Mouse (Mus musculus) T-cell, adult 2 months (primary cell): ENCODE results near the gene Slc22a22.
A peak's percentile ranks its signal among the peaks of the same experiment; 100 is the strongest.

ENCODE experiments used
- DNase-seq: peaks from one replicate; pipeline ENCODE4 v3.0.0; 2022; ENCODE audit warnings: low spot score

The Slc22a22 gene

GRCm38 (mm10) chr15:57477525-57477924 lies at the start of gene Slc22a22:
TSS of gene Slc22a22 (minus strand) at chr15:57477625.
- no peak for DNase-seq

GRCm38 (mm10) chr15:57523510-57524298 lies 46.3 kb upstream of the Slc22a22 start:
- no peak for DNase-seq

DNA sequence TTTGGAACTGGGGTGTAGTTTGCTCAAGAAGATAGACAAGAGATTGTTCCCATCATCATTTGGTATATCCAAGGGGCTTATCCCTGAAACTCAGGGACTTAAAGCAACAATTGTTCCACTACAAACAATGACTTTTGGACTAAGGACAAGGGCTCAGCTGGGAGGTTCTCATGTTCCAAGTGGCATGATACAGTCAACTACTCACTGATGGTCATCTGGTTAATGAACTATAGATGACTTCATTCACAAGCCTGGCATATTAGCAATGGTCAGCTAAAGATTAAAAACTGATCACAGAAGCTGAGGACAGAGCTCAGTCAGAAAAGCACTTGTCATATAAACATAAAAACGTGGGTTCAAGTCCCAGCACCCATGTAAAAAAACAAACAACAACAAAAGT lies 44.7 kb upstream of the Slc22a22 start:
- no peak for DNase-seq

DNA sequence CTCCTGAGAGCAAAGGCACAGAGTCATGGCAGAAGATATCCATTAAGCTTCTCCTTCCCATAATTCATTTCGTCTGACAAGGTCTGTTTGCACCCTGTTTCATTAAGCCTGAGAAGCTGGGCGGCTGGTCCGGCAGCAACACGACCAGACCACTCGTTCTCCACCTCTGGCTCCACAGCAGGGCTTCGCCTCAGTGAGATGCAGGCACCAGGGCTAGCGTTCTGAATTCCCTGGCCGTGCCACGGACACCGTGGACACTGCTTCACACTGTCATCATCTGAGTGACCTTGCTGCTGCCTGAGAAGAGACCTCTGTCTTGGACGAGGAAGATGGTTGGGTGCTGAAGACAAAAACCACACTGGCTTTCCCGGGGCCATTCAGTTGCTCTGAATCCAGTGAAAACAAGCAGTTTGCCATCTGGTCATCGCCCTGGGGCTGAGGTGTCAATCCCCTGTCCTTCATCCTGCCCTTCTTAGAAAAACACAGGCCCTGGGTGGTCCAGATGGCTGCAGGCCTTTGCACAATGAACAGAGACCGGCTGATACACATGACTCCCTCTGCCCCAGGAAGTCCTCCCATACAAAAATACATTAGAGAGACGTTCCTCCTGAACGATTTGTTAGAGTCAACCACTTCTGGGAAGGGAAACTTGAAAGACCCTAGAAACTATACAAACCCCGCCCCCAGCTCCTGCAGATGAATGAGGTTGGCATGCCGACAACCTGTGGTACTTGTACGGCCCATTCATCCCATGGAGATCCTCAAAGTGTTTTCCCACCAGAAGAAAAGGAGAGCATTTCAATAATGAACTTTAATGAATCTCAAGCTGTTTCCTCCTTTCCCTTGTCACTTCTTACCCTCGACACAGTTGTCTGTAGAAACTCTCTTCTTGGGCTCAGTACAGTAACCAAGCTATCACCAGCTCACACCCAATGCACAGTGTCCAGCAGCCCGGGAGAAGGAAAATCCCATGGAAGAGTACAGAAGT lies 32.1 kb upstream of the Slc22a22 start:
- DNase-seq, result no peak

- peak; percentile 12 for DNase-seq
Observed at GRCm38 (mm10) chr15:57508242-57509184, 31.1 kb upstream of the Slc22a22 start.

DNA sequence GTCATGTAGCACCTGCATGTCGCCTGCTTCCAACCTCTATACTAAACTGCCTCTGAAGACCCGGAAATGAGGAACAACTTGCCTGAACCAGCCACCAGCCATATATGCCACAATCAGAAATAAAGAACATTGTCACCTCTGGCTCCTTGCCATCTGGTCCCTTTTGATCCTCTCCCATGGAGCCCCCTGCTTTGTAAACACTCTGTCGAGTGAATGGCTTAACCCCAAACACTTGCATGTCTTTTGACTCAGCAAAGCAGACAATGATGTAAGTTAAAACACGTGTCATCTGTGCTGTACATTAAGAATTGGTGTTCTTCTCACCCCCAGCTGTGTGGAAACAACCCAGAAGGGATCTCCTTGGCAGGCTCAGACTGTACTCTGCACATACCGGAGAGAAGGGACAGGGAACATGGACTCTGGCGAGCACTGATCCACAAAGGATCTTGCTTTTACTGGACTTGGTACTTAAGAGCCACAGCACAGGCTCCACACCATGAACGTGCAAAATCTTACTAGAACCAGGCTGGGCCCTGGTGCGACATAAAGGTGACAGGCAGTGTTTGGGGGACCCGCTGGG lies 26.8 kb upstream of the Slc22a22 start:
- no peak for DNase-seq

DNA sequence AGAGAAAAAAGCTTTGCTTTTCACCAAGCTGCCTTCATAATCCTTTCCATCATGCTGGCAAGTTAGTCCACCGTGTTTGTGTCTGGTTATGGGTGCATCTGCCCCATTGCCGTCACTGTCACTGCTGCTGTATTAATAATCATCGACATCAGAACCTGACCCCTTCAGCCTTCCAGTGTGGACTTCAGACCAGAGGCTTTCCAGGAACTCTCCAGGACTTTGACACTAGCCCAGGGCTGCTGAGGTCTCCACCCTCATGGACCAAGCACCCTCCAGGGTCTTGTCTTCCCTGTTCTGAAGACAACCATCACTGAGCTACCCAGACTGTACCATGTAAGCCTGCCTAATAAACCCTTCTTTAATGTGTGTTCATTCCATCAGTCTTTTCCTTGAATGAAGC lies 26.2 kb upstream of the Slc22a22 start:
- no peak for DNase-seq

GRCm38 (mm10) chr15:57501559-57501958 lies 24.1 kb upstream of the Slc22a22 start:
- DNase-seq, result no peak

DNA sequence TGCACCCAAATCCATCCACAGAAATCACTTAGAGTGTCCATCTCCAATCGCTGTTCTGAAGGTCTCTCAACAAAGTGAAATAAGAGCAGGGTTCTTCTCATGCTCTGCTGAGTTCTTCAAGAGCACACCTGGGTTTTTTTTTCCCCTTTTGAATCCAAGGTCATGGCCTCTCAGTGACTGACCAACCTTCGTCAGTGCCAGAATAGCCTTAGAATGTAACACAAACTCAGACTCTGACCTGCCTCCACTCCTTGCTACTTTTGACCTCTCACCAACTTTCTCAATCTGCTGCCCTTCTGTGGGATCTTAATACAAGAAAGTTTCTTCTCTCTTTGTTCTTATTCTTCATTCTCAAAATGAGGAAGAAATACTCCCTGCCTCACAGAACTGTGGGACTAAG lies 18.7 kb upstream of the Slc22a22 start:
- no peak for DNase-seq

DNA sequence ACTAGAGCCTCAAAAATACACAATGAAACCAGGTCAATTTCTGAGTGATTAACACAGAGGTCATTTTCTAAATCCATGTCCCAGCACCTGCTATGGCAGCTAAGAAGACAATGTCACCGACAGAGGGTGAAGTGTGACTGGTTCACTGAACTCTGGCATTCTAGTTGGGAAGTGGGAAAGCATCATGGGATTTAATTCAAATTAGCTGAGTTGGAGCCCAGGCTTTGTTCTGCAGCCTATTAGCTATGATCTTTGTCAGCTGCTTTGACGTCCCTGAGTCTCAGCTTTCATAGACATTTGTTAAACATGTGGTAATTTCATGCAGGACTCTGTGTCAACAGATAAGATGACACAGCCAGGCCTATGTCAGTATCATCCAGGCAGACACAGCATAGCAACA lies 5.1 kb upstream of the Slc22a22 start:
- DNase-seq, result no peak

GRCm38 (mm10) chr15:57471648-57472047 lies 5.8 kb downstream of the Slc22a22 start:
- no peak for DNase-seq

GRCm38 (mm10) chr15:57465996-57466395 lies 11.4 kb downstream of the Slc22a22 start:
- no peak for DNase-seq

GRCm38 (mm10) chr15:57465061-57465460 lies 12.4 kb downstream of the Slc22a22 start:
- DNase-seq, result no peak

GRCm38 (mm10) chr15:57464066-57464465 lies 13.4 kb downstream of the Slc22a22 start:
- DNase-seq, result no peak

DNA sequence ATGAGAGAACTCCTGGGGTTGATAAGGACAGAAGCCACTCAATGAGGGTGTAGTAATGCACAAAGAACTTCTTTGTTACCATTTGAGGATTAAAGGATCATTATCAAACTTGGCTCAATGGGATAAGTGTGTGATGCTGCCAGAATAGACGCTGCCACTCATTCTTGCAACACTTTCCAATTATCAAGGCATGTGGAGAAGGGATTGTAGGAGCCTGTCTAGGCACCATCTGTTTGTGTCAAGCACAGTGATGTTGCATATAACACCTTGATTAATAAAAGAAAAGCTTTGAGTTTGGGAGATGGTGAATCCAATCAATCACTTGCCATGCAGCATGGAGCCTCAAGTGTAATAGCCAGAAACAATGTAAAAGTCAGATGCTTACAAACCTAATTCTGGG lies 16.1 kb downstream of the Slc22a22 start:
- no peak for DNase-seq

DNA sequence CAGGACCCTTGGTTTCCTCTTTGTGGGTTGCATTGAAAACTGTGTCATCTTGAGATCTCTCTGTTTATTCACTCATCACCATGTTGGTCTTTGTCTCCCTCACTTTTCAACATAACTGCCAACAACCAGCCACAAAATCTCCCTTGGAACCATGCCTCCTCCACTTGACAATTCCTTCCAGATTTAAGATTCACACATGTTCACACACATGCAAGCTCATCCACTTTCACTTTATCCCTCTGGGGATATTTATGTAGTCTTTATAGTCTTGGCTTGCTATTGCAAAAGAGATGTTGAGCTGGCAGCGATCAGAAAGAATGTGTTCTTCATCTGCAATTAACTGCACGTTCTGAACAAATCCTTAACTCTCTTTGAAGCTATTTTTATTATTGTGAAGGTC lies 20.1 kb downstream of the Slc22a22 start:
- no peak for DNase-seq

DNA sequence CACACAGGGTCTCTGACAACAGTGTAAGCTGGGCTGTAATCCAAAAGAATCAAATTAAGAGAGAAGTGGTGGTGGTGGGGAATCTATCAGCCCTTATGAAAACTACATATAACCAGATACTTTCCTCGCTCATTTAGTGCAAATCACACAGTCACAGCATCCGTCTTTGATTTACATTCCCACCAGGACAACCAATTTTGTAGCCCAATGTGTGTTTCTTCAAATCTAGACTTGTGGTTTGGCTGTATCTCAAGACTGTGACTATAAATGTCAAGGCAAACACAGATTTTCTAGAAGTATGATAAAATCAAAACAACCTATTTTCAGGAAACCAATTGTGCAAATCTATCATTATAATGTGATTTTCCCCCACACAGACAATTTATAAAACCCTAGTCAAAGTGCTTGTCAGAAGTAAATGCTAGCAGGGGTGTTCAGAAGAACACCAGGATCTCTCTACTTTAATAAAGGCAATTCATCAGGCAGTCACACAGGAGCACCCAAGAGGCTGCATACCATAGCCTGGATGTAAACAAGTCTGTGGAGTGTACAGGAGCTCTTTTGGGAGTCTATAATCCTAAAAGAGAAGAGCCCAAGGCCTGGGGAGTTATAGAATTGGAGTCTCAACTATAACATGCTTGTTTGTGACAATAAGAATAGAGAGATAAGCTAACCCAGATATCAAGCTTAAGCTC lies 42.6 kb downstream of the Slc22a22 start:
- DNase-seq, result no peak

GRCm38 (mm10) chr15:57408498-57408897 lies 68.9 kb downstream of the Slc22a22 start:
- no peak for DNase-seq

GRCm38 (mm10) chr15:57398439-57399148 lies 78.8 kb downstream of the Slc22a22 start:
- no peak for DNase-seq

DNA sequence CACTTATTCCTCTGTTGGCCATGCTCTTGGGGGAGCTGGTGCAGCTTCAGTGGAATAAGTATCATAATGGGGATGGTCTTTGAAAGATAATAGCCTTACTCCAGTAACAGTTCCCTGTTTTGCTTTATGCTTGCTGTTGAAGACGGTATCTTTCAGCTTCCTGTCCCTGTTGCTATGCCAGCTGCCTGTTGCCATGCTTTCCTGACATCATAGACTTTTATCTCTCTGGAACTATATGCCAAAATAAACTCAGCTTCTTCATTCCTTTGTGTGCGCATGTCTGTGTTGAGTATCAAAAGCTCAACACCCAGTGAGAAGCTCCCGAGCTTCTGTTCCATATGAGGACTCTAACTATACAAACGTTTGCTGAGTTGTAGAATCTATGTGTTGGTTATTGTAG lies 83.4 kb downstream of the Slc22a22 start:
- DNase-seq, result no peak
